Mouse (Mus musculus): ENCODE results near the gene Plxna2.

Gene Plxna2

DNA sequence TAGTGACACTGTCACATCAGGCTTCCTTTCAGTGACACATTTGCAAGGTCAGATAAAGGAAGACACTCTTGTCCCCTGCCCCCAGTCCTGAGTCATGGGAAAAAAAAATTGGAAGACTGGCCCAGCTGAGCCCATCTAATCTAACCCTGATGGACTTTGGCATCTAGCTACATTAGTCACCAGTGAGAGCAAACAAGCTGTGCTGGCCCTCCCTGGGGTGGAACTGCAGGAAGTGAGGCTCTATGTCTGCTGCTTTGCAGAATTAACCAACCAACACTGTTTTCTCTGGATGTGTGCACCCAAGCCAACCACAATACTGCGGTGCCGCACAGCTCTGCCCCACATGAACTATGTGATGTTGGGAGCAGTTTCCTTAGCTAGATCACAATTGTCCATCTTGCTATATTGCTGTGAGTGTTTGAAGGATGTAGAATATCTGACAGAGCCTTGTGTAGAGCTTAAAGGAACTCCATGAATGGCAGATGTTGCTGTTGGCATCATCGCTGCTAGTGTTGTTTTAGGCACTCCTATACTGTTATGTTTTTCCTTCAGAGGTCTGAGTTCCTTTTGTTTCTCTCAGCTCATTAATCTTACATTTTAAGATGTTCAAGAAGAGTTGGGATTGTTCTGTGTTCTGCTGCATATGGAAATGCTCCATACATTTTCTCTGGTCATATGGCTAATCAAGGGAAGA lies 42.6 kb downstream of the Plxna2 start:
- DNase-seq (ENCODE audit: low spot score), result no peak

DNA sequence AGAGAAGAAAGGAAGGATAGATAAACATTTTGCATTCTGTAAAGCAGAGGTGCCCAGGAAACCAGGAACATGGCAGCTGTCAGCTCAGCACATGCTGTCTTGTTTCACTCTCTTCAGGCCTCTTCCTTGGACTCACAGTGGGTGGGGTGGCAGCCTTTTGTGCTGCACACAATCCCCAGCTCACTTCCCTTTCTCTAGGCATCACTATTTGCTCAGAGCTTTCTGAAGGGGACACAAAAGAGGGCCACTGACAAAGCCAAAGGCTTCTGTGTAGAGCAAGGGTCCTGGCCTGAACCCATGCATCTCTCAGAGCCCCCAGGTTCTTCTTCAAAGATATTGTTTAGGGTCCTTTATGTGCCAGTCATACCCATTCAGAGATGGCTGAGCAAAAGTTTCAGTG lies 45.0 kb downstream of the Plxna2 start:
- no peak for DNase-seq (ENCODE audit: low spot score)

DNA sequence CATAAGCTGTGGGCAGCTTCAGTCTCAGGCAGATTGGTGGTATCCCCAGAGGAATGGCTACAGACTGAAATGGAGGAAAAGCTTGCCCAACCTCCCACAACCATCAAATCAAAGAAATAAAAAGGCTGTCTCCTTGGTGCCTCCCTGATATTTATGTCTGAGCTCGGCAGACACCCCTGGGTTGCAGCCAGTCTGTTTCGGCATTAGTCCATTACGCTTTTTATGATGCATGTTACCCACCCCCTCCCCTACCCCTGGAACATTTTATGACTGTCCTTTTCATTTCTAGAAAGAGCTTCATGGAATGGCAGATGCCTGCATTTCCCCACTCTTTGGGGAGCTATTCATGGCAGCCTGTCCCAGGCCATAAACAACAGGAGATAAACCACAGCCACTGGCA lies 47.7 kb downstream of the Plxna2 start:
- no peak for DNase-seq (ENCODE audit: low spot score)

DNA sequence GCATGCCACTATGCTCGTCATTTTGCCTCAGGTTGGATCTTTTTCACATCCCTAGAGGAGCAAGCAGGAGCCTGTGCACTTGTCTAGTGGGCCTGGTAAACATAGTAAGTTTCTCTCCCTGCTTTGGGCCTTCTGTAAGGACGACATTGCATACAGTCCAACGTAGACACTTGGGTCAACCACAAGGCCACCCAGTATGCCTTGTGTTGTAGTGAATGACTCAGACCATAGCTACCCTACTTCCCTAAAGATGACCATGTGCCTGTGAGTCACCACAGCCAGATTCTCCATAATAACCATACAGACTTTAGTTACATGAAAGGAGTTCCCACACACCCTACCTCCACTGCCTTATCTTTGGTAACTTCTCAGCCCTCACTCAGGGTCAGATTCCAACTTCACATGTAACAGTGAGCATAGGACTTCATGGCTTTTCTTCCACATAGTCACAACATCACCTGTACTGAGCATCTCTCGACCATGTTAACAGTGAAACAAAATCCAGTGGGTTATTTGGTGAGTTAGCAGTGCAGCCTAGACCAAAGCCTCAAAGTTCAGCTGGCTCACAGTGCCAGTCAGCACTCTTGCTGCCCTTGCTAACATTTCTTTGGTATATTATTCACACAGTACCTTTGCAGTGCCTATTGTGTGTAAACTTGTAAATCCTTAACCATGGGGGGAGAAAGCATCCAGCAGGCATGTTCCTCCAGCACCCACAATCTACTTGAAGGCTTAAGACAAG lies 53.9 kb downstream of the Plxna2 start:
- DNase-seq (ENCODE audit: low spot score), result peak; percentile 11

DNA sequence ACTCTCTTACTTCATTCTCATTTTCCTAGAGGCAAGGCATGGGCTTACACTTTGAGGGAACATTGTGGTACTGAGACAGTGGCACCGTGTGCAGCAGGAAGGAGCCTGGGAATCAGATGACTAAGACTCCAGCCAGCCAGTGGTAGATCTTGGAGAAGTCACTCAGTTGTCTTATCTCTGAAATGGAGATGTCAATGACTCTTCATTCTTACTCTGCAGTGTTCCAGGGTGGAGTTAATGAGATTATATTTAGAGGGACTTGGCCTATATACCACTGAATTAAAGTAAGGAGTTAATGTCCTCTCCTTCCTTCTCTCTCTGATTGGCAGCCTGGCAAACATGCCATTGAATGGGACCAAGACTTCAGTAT lies 54.5 kb downstream of the Plxna2 start:
- DNase-seq (ENCODE audit: low spot score), result peak; percentile 37

DNA sequence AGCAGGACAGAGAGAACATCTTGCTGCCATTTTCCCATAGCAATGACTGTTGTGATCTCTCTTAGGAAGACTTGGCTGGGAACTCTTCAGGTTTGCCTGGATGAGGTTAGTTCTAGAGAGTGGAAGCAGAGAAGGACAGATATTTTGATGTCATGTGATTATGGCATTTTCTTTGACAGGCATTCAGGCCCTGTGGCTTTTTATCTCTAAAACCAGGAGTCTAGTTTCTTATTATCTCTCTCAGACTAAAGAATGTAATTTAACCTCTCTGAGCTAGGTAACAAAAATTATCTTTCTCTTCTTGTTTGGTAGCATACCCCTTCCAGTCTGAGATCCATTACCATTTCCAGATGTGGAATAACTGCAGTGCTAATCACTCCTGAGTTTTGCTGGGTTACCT lies 55.2 kb downstream of the Plxna2 start:
- DNase-seq (ENCODE audit: low spot score), result peak; percentile 45

DNA sequence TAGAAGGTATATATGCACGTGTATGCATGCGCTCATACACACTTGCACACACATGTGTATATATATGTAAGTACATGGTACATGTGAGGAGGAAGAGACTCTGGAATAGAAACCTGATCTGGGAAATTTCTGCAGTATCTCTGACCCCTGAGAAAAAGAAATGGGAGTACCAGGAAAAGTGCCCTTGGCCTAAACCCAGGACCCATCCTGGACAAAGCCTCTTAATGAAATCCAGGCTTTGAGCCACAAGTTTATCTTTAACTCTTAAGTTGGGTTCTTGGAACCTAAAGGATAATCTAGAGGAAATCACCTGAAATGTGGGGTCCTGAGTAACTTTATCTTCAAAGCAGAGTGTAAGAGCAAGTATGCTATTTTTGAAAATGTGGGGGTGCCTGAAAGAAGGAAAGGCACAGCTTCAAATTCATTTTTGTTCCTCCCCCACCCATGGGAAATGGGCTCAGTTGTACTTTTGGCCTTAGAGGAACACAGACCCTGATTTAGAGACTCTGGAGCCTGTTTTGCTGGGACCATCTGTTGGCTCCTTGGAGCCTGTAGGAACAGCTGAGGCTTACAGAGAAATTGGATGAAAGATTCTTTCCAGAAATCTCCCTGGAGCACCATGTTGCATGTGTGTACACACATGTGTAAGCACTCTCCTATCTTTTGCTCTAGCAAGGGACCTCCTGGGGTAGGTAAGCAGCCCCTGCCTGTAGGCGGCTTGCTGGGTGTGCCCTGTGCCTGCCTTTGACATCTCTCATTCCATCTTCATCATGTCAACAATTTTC lies 57.3 kb downstream of the Plxna2 start:
- peak; percentile 9 for DNase-seq (ENCODE audit: low spot score)

DNA sequence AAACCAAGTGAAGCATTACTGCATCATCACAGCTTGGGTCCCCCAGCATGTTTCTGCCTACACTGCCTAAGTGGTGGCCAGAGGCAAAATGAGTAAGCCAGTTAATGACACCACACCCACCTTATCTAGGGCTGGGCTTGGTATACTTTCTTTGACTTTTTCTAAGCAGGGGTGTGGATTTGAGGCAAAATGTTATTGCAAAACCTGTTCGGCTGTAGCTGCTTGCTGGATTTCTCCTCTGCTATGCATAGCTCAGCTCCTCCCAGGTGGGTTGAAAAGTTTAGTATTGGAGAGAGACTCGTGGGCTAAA lies 57.8 kb downstream of the Plxna2 start:
- peak; percentile 69 for DNase-seq (ENCODE audit: low spot score)

DNA sequence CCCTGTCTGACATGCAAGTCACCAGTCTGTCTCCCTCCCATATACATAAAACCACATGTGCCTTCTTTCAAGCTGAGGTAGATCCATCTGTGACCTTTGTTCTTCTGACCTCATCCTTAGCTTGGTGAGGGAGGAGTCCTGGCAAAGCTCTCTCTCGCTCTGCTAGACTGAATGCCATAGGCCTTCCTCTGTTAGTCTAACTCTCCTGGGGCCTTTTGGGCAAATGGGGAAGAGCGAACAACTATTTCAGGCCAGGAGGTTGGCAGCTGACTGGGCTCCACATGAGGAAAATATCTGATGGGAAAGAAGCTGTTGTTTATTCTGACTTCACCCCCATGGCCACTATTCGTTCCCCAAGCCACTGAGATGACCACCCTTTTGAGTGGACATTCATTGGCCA lies 59.9 kb downstream of the Plxna2 start:
- DNase-seq (ENCODE audit: low spot score), result no peak

DNA sequence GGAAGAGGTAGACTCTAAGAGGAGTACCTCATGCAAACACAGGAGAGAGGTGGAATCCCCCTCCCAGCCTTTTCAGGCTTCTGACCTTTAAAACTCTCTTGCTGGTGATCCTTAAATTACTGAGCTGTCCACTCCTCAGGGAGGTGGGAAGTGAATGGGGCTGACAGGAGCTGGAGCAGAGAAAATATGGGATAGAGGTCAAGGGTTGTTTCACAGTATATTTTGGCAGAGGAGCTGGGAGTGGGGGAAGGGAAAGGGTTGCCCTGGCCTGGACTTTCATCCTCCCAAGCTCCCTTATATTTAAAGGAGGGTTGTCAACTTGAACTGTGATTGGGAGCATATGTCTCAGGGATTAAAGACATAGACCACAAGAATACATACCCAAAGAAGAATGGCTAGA lies 61.1 kb downstream of the Plxna2 start:
- DNase-seq (ENCODE audit: low spot score), result no peak

DNA sequence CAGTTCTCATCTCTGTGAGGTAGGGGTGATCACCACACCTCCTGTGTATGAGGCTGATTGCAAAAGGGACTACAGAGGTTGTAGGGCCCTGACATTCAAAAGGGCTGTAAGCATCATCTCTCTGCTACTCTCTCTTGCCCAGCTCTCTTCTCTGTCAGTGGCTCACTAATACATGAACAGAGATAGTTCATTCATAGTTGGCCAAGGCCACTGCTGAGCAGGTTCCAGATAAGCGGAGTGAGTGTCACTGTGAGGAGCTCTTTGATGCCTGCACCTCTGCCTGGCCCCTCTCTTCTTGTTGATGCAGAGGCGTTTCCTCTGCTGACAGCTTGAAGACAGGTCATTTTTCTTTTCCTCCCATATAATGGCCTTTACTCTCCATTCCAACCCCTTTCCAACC lies 62.1 kb downstream of the Plxna2 start:
- DNase-seq (ENCODE audit: low spot score), result no peak

DNA sequence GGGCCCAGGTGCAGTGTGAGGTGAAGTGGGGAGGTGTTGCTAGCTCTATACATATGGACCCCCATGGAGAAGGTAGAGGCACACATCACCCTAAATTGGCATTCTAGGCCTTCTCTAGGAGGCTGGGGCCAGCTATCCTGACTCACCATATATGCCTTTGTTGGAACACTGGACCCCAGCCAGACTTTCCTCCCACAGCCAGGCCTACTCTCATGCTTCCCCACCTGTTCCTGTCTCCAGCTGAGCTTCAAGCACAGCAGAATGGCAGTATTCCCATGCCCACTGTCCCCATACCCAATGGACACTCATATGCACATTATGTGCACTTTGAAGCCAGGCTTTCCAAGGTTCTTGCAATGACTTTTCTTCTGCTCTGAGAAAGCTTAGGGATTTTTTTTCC lies 64.0 kb downstream of the Plxna2 start:
- no peak for DNase-seq (ENCODE audit: low spot score)

DNA sequence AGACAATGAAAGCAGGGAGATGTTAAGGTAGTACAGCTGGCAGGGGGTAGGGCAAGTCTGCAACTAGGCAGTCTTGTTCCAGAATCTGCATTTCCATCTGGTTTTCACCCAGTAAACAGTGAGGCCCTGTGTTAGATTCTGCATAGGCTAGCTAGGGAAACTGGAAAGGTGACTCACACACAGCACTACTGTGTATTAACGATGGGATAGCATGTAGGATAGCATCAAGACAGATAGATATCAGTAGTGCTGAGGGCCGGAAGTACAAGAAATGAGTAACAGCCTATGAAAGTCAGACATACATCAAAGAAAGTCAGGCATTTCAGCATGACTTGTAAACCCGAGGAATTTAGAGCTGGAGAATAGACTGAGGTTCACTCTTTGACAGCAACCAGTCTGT lies 65.1 kb downstream of the Plxna2 start:
- DNase-seq (ENCODE audit: low spot score), result no peak

DNA sequence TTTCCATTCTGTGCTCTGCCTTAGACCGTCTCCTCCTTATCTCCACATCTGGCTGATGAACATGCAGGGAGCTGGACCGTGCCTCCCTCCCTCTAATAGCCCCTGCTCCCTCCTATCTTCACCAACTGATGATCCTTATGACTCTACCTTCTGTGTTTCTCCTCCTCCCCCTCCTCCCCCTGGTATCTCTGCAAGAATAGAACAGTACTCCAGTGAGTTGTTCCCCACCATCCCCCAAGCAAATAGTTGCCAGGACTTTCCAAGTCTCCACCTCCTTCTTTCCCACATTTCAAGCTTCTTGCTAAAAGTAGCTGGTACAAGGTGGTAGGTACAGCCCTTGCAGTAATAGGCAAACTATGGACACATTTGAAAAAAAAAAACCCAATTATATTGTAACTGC lies 67.9 kb downstream of the Plxna2 start:
- no peak for DNase-seq (ENCODE audit: low spot score)

DNA sequence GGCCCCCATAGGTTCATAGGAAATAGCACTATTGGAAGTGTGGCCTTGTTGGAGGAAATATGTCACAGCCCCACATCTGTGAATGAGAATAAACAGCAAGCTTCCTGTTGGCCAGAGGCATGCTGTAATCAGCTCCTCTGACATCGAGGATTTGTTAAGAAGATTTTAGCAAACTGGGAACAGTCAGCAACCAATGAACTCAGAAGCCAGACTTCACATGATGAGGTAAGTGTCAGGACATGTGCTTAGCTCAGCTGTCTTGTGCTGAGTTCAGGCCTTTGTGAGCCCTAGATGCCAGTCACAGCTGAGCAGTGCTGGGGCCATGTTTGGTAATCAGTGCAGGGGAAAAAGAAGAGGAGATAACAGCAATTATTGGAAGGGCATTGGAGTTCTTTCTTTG lies 69.7 kb downstream of the Plxna2 start:
- no peak for DNase-seq (ENCODE audit: low spot score)

DNA sequence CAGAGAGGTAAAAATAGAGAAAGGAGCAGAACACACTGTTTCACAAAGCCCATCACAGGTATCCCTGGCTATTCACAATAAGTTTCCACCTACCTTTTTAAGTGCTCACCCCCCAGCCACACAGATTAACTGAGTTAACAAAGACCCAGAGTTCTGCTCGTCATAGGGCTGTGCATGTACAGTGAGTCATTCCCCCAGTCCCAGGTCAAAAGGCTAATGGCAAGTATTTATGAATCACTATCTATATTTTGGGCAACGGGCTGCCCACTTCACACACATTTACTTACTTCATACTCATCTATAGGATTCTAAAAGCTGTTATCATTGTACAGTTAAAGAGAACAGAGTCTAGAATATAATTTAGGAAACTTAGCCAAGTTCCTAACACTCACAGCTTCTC lies 70.1 kb downstream of the Plxna2 start:
- DNase-seq (ENCODE audit: low spot score), result no peak

DNA sequence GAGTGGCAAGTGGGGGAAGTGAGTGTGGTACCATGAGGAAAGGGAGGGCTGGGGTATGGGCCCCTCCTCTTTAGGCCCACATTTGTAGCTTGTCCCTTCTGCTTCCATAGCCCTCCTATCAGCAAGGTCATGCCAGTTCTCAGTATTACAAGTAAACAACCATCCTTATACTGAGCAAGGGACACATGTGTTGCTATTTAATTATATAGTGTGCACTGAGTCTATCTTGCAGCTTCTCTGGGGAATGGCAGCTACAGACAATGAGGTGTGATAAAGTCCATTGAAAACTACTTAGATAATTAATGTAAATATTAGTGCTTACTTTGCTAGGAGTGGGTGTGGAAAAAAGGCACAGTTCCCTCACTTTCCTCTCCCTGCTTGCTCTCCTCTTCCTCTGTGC lies 75.0 kb downstream of the Plxna2 start:
- no peak for DNase-seq (ENCODE audit: low spot score)

DNA sequence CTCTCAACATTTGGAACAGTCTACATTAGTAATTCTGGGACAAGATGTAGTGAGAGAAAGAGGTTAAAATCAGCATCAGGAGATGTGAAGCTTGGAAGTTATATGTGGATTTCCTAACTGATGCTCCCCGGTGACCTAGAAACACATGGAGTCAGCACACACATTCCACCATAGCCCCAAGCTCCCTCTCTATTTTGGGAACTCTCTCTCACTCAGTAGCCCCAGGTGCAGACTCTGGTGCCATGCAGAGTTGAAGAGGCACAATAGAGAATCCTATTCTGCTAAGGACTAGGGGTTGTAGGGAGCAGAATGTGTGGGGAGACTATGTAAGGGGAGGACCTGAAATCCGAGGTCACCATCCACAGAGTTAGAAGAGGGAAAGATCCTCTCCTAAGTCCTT lies 75.5 kb downstream of the Plxna2 start:
- DNase-seq (ENCODE audit: low spot score), result no peak

DNA sequence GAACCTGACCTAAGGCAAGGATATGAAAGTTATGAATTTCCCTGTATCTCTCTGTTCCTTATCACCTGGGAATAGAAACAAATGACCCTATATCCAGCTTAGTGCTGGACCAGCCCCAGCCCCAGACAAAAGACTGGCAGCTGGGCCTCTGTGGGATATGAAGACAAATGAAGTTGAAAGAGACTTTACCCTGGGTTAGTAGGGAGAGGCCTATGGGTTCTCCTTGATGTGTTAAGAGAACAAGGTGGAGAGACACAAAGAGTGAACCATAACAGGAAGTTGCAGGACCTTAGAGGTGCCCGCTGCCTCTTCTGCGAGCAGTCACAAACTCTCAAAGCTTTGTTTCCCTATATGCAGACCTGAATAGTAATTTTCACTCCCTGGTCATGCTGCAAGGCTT lies 76.8 kb downstream of the Plxna2 start:
- DNase-seq (ENCODE audit: low spot score), result no peak

DNA sequence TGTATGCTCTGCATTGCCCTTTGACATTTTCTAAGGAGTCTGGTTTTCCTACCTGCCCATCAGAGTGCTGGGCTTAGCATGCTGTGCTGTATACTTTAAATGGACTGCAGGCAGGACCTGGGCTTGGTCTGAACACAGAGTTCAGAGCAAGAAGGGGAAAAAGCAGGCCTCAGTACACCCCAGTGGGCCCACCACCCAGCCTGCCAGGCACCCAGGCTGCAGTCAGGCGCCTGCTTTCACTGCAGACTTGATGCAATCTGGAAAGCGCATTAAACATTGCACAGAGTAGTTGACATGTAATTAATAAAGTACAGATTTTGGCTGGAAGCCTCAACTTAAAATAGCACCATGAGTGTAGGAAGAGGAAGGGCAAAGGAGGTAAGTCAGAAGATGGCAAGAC lies 79.4 kb downstream of the Plxna2 start:
- DNase-seq (ENCODE audit: low spot score), result no peak

DNA sequence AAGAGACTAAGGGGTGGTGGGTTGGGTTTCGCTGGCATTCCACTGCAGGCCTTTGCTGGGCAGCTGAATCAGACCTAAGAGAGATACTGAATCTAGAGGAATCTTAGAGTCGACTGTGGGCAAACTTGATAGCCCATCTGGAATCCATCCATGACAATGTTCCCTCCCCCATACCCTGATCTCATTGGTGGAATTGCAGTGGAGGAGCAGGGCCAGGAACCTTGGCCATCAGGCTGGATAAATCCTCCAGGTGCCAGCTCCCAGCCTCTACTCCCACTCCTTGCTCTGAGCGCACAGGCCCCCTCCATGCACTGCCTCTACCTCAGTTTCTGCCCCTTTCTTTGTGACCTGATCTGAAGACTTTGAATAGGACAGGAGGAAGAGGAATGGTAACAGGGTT lies 81.3 kb downstream of the Plxna2 start:
- DNase-seq (ENCODE audit: low spot score), result no peak

DNA sequence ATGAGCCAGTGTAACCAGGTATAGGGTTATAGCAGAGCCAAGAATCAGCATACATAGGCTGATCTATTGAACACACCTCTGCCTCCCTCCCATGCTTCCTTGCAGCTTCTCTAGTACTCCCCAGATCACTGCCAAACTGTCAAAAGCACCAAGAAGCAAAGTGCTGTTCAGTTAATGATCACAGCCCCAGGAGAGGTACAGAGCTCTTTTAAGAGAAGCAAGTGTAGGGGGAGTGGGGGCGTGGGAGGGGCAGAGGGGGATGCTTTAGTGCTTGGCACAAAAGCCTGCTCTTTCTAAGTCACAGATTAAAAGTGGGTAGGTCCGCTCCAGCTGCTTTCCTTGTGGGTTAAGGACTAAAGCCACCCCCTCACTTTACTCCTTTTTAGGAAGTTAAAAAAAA lies 85.2 kb downstream of the Plxna2 start:
- no peak for DNase-seq (ENCODE audit: low spot score)

DNA sequence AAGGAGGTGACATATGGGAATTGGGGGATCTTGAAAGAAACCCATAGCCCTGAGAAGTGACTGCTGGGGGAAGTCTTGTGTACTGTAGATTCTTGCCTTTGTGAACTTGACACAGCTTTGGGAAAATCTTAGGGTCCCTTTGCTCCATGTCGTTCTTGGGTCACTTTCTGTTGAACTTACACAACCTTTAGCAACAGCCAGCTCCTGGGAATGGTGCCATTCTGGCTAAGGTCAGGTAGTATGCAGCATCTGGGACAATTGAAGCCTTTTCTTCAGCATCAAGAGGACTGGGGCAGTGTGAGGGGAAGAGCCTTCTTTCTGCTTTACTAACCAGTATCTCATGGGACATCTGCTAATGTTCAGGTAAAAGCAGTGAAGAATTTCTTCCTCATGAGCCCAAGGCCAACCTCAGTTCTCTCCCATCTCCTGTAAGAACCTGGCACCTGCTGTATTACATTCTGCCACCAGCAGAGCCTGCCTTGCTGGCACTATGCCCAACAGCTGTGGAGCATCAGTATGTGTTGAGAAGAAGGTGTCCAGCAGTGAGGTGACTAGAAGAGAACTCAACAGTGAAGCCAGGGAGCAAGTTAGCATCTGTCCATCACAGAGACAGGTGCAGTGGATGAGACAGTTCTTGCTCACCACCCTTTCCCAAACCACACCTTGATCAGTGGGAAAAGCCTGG lies 86.3 kb downstream of the Plxna2 start:
- no peak for DNase-seq (ENCODE audit: low spot score)
